Mouse (Mus musculus): Measurements from ENCODE around the gene 1700018G05Rik. TPM values are rescaled to one million over a fixed set of nuclear protein-coding genes. Genes with fewer than 3 reads are reported as not detected.

1700018G05Rik gene
- total RNA-seq (2023), result not detected

DNA sequence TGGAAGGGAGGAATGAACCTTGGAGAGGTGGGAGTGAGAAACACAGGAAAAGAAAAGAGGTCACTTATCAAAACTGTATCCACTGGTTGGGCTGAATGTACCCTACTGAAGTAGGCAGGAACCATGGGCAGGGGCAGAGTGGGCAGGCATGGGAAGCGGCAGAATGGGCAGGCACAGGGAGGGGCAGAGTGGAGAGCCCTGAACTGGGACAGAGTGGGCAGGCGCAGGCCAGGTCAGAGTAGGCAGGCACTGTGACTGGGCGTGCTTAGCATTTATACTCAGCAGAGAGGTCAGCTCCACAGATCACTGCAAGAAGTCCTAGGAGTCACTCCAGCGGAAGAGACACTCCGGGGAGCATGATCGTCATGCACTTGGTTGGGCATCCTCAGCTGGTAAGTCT is at the start of gene 1700018G05Rik:
TSS of gene 1700018G05Rik (plus strand) at position 301 of the 400 bp plus-strand sequence.

DNA sequence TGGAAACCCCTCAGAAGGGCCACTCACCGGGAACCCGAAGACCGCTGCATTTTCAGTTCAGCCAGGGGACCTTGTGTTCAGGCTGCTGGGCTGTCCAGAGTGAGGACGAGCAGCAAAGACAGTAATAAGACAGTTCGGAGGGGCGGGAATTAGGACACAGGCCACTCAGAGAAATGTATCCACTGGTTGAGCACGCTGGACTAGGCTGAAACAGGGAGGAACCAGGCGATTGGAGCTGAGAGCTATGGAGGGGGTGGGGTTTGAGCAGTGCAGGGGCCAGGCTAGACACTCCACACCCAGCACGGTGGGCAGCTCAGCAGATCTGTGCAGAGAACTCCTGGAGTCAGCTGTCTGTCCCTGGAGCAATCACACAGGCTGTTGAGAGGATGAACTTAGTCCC is 19.6 kb upstream of the 1700018G05Rik start, which contains the start of the genes Dmrtc1a and 1700011M02Rik:
TSS of gene Dmrtc1a (minus strand) at position 101 of the 400 bp plus-strand sequence.
TSS of gene 1700011M02Rik (plus strand) at position 319 of the 400 bp plus-strand sequence.

Other genes with a start within 250 kb of the 1700018G05Rik start
- not detected for gene Gm3880, start 241.4 kb upstream of the 1700018G05Rik start, total RNA-seq (2023)
- not detected for gene Gm9112, start 220.7 kb upstream of the 1700018G05Rik start, total RNA-seq (2023)
- not detected for gene Dmrtc1b, start 220.5 kb upstream of the 1700018G05Rik start, total RNA-seq (2023)
- not detected for gene Dmrtc1c1, start 125.4 kb upstream of the 1700018G05Rik start, total RNA-seq (2023)
- not detected for gene Dmrtc1c2, start 73.8 kb upstream of the 1700018G05Rik start, total RNA-seq (2023)
- not detected for gene 1700031F05Rik, start 60.4 kb upstream of the 1700018G05Rik start, total RNA-seq (2023)
- gene Dmrtc1a, start 19.7 kb upstream of the 1700018G05Rik start, total RNA-seq (2023), result not detected
- gene 1700011M02Rik, start 19.5 kb upstream of the 1700018G05Rik start, total RNA-seq (2023), result not detected